Mouse (Mus musculus) brain, embryonic 14.5 days (tissue): ENCODE measurements at regions not wholly inside any gene's neighbourhood (a gene's known extent, or its start where the extent isn't known, plus 50 kb on each side); places are given as distances from the start of the nearest gene placed in this dataset.
A peak's percentile ranks its signal among the peaks of the same experiment; 100 is the strongest.

ENCODE experiments used
- DNase-seq: peaks from one replicate; pipeline ENCODE4 v3.0.0-alpha.2; 2011; ENCODE audit warnings: low read depth
- CTCF ChIP-seq: fragments of 200-500 bp; IDR thresholded peaks from 2 replicates; pipeline ENCODE4 v1.5.1; 2012; ENCODE audit warnings: inconsistent platforms, mild to moderate bottlenecking, moderate library complexity, borderline replicate concordance; ENCODE audit not compliant: insufficient read depth, insufficient read length; ENCODE audit errors: extremely low read depth
- POLR2A ChIP-seq: fragments of 200-500 bp; IDR thresholded peaks from 2 replicates; pipeline ENCODE4 v1.6.1; 2012; ENCODE audit warnings: mild to moderate bottlenecking, inconsistent platforms, borderline replicate concordance; ENCODE audit not compliant: poor library complexity, insufficient read depth, insufficient read length, severe bottlenecking; ENCODE audit errors: extremely low read depth

DNA sequence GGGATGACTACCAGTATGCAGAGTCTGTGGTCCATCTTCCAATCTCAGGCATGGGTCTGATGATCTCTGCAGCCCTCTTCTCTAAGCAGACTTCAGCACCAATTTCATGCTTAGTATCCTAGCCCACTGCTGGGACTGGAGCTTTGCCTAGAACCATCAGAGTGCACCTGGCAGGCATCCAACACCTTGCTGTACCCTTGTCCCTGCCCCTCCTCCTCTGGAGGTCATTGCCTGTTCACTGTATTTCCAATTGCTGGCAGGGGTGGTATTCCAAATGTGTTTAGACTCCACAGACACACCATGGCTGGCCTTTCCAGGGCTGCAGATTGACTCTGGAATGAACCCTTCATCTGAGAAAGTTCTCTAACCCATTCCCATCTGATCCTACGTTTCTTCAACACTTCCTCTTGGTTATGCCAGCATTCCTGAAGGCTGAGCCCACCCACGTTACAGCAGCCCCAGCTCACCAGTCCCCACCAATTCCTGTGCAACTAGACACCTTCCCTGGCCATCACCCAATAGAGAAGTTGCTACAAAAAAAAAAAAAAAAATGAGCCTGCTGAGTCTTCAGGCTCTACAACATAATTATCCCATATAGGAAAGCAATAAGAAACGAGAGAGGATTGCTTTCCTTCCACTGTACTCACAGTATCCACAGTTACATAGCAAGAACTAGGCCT, 232.1 kb downstream of the Pax3 start:
- TF ChIP-seq POLR2A (no peak), CTCF (no peak)
- peak; percentile 37 for DNase-seq

DNA sequence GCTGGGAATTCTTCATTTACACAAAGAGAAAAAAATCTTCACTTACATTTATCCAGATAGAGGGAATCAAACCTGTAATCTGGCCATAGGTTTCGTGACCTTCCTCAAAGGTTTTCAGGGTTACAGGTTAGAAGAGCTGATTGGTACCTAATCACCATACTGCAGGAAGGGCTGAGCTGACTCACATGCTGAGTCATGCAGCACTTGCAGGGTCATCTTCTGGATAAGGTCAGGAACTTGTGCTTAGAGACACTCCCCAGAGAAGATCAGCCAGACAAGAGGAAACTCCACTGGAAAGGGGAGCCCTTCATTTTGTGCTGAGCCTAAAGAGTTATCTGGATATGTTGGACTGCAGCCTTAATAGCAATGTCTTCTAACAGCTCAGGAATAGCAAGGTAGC, 237.6 kb downstream of the Pax3 start:
- DNase-seq, result no peak
- TF ChIP-seq CTCF (no peak), POLR2A (no peak)

DNA sequence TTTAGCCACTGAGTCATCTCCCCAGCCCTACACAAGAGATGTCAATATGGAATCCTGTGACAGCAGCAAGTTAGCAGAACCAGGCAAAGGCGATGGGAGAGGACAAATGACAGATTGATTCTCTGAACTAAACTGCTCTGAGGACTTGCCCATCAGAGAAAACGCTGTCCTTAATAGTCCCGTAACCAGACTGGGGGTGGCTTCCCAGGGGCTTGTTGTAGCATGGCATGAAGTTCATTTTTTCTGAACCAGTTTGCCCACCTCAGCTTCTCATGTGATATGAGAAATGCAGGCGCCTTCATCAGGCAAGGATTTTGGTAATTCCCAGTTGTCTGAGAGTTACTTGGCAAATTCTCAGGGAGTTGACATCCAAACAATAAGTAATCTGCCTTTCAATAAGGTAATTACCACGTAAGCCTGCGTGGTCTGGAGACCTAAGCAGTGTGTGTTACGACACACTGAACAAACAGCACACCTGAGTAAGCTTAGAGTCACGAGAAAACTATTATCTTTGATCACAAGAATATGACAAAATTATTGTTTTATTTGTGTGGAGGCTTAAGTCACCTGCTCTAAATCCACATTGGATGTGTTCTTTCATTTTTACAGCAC, 239.7 kb downstream of the Pax3 start:
- no peak for DNase-seq
- TF ChIP-seq CTCF (no peak), POLR2A (no peak)

DNA sequence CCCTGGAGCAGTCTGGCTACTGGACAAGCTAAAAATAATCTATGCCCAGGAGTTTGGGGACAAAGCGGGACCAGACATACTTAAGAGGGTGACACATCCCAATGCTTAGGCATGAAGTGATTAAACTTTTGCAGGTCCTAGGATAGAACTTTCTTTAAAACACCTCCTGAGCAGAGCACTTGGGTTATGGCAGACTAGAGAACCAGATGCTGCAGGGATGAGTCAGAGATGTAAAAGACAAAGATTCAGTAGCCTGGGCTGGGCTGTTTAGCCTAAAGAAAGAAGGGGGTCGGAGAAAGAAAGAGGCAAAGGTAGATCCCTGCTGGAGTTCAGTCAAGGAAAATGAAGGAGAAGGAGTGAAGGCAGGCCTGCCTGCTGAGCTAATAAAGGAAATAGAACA, 249.0 kb downstream of the Pax3 start:
- no peak for DNase-seq

DNA sequence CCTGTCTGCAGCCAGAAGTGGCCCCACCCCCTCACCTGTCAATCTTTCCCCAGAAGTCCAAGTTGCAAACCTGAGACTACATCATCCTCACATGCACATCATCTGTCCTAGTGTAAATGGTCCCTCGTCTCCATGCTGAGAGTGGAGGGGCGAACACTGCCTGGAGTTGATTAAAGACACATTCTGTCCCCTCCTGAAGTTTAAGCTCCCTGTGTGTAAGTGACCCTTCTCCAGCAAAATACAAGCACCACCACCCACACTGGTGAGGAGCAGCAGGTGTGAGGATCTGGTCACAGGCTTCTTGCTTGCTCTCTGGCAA, 252.6 kb downstream of the Pax3 start:
- no peak for DNase-seq
- TF ChIP-seq POLR2A, result no peak
- no peak for TF ChIP-seq CTCF

More for the DNA sequence above, 249.0 kb downstream of the Pax3 start:
- TF ChIP-seq POLR2A (no peak), CTCF (no peak)

- TF ChIP-seq POLR2A (no peak), CTCF (no peak)
- DNase-seq, result peak; percentile 71
These were observed 253.2 kb downstream of the Pax3 start for GRCm38 (mm10) chr1:77943633-77944326.

DNA sequence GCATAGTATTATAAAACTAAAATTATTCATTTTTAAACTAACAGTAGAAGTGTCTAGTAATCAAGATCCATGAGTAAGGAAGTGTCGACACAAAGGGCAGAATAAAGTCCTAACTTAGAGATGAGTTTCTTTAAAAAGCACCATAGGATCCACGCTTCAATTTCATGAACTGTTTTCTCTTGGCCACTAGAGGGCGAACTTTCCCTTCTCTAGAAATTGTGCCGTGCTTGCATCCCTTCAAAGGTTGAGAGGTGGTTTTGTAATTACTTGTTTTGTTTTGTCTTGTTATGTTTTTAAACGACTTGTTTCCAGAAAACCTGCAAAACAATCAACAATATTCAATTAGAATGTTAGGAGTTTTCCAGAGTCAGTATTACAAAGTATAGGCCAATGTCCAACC, 253.8 kb downstream of the Pax3 start:
- DNase-seq, result peak; percentile 85
- TF ChIP-seq POLR2A (no peak), CTCF (peak; percentile 72; the same call in 1 of the 2 replicates)

DNA sequence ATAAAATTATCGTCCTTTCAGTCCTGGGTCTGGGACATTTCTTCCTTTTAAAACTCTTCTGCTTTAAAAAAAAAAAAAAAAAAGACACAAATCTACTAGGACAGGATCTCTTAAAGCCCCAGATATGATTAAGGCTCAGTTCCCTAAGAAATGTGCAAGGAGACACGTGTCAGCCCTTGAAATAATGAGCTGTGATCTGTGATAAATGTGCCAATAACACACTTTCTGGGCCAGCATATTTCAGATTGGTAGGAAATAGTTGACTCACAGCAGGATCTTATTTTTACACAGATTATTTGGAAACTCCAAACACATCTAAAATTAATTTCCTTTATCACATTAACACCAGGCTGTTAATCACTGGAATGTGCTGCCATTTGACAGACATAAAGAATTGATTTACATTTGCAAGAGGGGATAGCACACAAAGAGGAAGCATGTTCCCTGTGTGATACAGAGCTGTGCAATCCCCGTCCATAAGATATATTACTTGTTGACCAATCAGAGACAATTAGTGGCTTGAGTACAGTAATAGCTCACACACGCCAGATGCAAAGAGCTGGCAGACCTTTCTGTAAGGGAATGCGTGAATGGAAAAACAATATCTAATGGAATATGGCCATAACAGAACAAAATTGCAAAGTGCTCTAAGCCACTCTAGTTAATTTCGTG, 263.7 kb downstream of the Pax3 start:
- DNase-seq, result peak; percentile 60
- no peak for TF ChIP-seq CTCF
- TF ChIP-seq POLR2A, result no peak

GRCm38 (mm10) chr1:77932226-77932625, 264.7 kb downstream of the Pax3 start:
- no peak for DNase-seq
- TF ChIP-seq CTCF, result no peak
- TF ChIP-seq POLR2A, result no peak

GRCm38 (mm10) chr1:77930661-77931060, 266.3 kb downstream of the Pax3 start:
- DNase-seq, result no peak
- TF ChIP-seq CTCF (peak; percentile 30; the same call in 1 of the 2 replicates), POLR2A (no peak)

- TF ChIP-seq POLR2A (no peak), CTCF (no peak)
- peak; percentile 64 for DNase-seq
These were observed 267.4 kb downstream of the Pax3 start for GRCm38 (mm10) chr1:77929552-77929951.
